Mouse (Mus musculus): ENCODE measurements around the gene Hist1h4f. TPM values are rescaled to one million over a fixed set of nuclear protein-coding genes. Genes with fewer than 3 reads are reported as not detected.
"Not testable (repeated sequence)": the region's sequence is repeated elsewhere in the genome, so short reads cannot be mapped to it uniquely, and the experiment has no call there.

Gene Hist1h4f
- total RNA-seq, 2 experiments from 2014 or later = 7.8 to 8.7 TPM

- H3K4me3 ChIP-seq = no peak overlapping the region
- no peak overlapping the region for H3K27ac ChIP-seq
- no peak for DNase-seq
- no peak for TF ChIP-seq CTCF (IDR thresholded peaks at IDR 0.05)
- intact Hi-C loops (cut with DNase I) = no loop called here
Measured at GRCm38 (mm10) chr13:23541497-23541896, 10.0 kb downstream of the Hist1h4f start.

DNA sequence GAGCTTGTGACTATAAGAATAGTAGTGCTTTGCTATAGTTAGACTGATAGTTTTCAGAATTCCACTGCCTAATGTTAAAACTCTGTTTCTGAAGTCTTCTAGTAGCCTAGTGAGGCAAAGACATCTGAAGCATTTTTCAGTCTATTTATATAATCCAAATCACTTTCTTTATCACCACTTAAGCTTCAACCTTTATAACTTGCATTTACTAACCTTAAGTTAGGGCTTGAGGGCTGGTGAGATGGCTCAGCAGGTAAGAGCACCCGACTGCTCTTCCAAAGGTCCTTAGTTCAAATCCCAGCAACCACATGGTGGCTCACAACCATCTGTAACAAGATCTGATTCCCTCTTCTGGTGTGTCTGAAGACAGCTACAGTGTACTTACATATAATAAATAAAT, 11.6 kb downstream of the Hist1h4f start:
- intact Hi-C loops (cut with DNase I); H3K27ac ChIP-seq; H3K4me3 ChIP-seq; DNase-seq: not testable (repeated sequence)

DNA sequence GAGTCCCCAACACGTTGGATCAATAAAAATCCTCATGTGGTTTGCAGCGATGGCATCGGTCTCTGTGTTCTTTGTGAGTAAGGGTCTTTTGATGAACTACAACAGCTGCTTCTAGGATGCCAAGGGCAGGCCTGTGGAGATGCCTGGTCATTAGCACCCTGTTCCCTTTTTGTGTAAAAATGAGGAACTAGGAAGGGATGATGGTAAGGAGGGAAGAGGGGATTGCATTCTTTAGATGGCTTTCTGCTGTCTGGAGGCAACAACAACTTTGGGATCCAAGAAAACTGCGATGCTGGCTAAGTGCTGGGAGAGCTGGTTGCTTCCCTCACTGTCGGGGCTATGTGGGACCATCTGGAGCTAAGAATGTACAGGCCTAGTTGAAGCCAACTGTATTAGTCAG, 13.2 kb downstream of the Hist1h4f start:
- intact Hi-C loops (cut with DNase I) = no loop called here
- no peak for DNase-seq
- TF ChIP-seq CTCF (IDR thresholded peaks at IDR 0.05) = no peak
- Histone ChIP-seq H3K27ac (no peak overlapping the region), H3K4me3 (no peak overlapping the region)

- intact Hi-C loops (cut with DNase I) = no loop called here
- Histone ChIP-seq H3K27ac (no peak overlapping the region), H3K4me3 (no peak overlapping the region)
- no peak for TF ChIP-seq CTCF (IDR thresholded peaks at IDR 0.05)
- DNase-seq = no peak
Measured at GRCm38 (mm10) chr13:23537006-23537710, 14.3 kb downstream of the Hist1h4f start.

DNA sequence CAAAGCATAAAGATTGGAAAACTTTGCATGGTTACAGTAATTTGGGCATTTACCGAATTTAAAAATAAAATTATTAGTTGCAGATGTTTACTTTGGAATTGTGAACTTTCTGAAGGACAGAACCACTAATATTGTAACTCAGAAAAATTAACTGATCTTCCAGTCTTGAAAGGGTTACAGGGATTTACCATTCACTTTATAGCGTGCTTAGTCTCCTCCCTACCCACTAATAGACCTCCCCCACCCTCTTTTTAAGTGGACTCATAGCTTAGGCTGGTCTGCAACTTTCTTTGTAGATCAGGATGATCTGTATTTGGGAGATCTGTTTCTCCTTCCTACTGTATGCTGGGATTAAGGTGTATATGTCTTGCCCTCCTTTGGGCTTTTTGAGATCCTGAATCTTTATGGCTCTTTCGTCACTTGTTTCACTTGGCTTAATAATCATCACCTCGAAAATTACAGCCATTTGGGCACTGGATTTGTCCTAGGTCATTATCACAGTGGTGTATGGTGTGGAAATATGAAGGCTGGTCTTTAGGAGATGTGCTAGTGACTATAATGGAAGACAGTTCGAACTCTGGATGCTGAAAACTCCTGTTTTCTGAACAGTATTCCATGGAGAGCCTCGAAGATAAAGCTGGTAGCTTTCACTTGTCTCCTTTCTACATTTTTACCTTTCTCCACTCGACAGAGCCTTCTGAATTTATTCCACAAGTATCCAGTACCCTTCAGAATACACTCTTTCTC, 15.2 kb downstream of the Hist1h4f start:
- no peak for DNase-seq
- H3K27ac ChIP-seq = no peak overlapping the region
- no peak overlapping the region for H3K4me3 ChIP-seq
- no peak for TF ChIP-seq CTCF (IDR thresholded peaks at IDR 0.05)
- intact Hi-C loops (cut with DNase I) = no loop called here

GRCm38 (mm10) chr13:23535137-23536075, 16.0 kb downstream of the Hist1h4f start, which contains the start of gene Hist1h3g:
Gene Hist1h3g (plus strand): TSS chr13:23535422.
- intact Hi-C loops (cut with DNase I) = not testable (repeated sequence)
- Histone ChIP-seq H3K27ac (peak within 1 kb of the TSS; percentile 28), H3K4me3 (peak within 1 kb of the TSS; percentile 70)
- DNase-seq = peak; percentile 83

DNA sequence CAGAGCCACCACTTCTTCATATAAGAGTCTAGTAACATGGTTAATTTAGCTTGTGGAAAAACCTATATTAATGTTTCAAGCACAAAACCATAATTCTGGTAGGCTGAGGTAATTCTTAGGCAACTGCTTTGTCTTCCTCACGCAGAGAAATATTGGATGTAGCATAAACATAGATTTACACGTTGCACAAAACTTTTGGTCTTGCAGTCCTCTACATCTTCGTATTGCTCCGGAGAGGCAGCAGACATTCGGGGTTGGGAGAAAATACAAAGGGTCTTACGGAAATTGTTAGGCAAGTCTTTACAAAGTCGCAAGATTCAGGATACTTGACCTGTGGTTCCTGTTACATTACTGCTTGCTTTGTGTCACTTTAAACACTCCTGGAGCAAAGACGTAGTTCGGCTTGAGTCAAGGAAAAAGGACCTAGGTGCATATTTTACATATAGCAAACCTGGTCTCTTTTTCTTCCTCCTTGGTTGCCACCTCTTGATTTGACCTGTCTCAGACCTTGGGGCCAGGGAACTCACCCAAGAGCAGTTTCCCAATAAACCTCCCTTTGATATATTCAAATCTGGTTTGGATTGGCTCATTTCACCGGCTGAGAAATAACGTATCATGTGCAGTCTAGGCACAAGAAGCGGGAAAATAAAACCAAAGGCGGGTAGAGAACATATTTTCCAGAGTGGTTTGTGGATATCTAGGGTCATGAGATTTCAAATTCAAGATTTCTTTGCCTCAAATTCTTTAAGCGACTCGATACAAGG, 16.9 kb downstream of the Hist1h4f start:
- Histone ChIP-seq H3K4me3 (peak overlapping the region; percentile 70), H3K27ac (peak overlapping the region; percentile 28)
- no peak for TF ChIP-seq CTCF (IDR thresholded peaks at IDR 0.05)
- intact Hi-C loops (cut with DNase I) = loop anchor here (5.0 kb wide), 2 partner anchors 48 to 1822 kb away; partner anchors contain the start of gene Hist1h4d
- DNase-seq = no peak

DNA sequence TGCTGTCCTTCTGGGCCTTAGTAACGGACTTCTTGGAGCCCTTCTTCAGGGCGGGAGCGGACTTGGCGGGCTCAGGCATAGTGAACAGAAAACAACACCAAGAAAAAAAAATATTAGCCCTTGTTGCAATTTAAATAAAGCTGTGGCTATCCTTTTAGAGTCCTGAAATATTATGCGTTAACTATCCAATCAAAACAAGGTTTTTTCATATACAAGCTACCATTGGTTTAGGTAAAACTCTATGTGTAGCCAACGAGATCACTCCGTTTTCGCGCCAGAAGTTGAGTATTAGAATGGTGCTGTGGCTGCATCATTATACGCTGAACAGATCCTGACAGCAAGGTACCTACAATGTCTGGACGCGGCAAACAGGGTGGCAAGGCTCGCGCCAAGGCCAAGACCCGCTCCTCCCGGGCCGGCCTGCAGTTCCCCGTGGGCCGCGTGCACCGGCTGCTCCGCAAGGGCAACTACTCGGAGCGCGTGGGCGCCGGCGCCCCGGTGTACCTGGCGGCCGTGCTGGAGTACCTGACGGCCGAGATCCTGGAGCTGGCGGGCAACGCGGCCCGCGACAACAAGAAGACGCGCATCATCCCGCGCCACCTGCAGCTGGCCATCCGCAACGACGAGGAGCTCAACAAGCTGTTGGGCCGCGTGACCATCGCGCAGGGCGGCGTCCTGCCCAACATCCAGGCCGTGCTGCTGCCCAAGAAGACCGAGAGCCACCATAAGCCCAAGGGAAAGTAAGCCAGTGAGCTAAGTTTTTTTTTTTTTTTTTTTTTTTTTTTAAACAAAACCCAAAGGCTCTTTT, 17.7 kb downstream of the Hist1h4f start, which contains the start of gene Hist1h2af:
TSS of gene Hist1h2af (plus strand) at position 347 of the 808 bp plus-strand sequence.
- H3K27ac ChIP-seq = peak within 1 kb of the TSS; percentile 28; the same call in 1 of the 2 replicates
- 0 out of 2 replicates have a peak, but pooled peaks have one; percentile 6 for TF ChIP-seq CTCF (IDR thresholded peaks at IDR 0.05)
- DNase-seq = peak; percentile 61
- H3K4me3 ChIP-seq = peak within 1 kb of the TSS; percentile 91
- intact Hi-C loops (cut with DNase I) = loop anchor here (5.0 kb wide), 2 partner anchors 49 to 1821 kb away; partner anchors contain the start of gene Hist1h4d

DNA sequence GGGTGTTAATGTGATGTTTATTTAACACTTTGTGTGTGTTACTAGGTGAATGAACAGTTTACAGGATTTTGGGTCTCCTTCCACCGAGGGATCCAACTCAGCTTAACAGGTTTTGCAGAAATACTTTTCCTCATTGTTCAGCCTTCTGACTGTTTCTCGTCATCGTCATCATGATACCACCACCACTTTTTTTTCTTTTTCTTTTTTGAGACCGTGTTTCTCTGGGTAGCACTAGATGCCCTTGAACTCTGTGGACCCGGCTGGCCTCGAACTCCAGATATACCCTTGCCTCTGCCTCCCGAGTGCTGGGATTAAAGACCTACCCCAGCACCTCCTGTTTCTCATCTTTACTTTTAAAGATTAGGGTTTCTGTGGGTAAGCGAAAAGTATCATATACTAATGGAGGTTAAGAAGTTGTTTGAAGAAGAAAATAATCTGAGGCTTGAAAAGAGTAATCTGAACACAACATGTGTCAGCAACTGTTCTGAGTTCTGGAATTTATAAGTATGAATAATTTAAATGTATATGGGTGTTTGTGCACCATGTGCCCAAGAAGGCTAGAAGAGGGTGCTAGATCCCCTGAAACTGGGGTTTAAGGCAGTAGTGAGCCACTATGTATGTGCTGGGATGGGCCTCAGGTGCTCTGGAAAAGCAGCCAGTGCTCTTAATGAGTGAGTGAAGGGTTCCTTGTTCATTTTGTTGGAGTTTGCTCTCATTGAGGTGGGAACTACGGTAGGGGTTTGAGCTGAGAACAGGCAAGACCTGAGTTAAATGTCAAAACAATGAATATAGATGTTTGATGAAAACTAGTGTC, 19.0 kb downstream of the Hist1h4f start:
- DNase-seq = no peak
- H3K27ac ChIP-seq = peak overlapping the region; percentile 95; the same call in 1 of the 2 replicates
- intact Hi-C loops (cut with DNase I) = loop anchor here (5.0 kb wide), 2 partner anchors 50 to 1820 kb away; partner anchors contain the start of gene Hist1h4d
- no peak for TF ChIP-seq CTCF (IDR thresholded peaks at IDR 0.05)
- peak overlapping the region; percentile 91 for H3K4me3 ChIP-seq
